Mouse (Mus musculus): ENCODE data around the gene Lrba. TPM values are rescaled to one million over a fixed set of nuclear protein-coding genes. Genes with fewer than 3 reads are reported as not detected.

Lrba gene
- total and polyA plus RNA-seq, 2 experiments from 2014 or later = 1.6 to 22.0 TPM

DNA sequence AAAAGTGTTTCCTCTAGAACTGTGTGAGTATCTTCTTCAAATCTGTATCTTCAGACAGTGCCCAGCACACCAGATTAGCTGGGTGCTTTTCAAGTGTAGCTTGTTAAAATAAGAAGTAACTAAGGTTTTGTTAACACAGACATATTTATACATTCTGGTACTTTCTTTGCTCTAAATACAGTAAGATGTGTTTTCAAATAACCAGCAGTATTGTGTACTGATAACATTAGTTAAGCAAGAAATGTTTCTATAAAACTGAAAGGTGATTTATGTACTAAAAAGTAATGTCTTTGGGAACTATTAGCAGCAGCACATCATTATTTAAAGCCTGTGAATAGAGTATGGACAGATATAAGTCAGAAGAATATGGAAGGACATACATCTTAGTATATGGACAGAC, 417.3 kb downstream of the Lrba start:
- Histone ChIP-seq H3K9me3 (replicated peaks; ENCODE audit: control insufficient read depth, low read length) (no peaks in the 10 kb centered on the region), H3K4me1 (ENCODE audit: control insufficient read depth, insufficient read depth) (no peaks in the 10 kb centered on the region), H3K4me3 (ENCODE audit: low read depth, low read length) (no peak overlapping the region), H3K27me3 (ENCODE audit: control insufficient read depth, insufficient read depth, low read length) (no peaks in the 10 kb centered on the region), H3K36me3 (replicated peaks; ENCODE audit: control insufficient read depth, insufficient read depth, low read length) (no peaks in the 10 kb centered on the region), H3K27ac (ENCODE audit: low read depth) (no peak overlapping the region), H3K4me2 (ENCODE audit: low read depth, low read length) (no peak overlapping the region), H3K9ac (replicated peaks; ENCODE audit: low read depth, low read length) (no peak overlapping the region)
- no peak for ATAC-seq (ENCODE audit: insufficient read depth, low read depth)
- TF ChIP-seq CTCF (IDR thresholded peaks at IDR 0.05; ENCODE audit: low read depth) (no peak), EP300 (IDR thresholded peaks at IDR 0.05; ENCODE audit: low read depth) (no peak)
- DNase-seq (ENCODE audit: low spot score) = no peak

- Histone ChIP-seq H3K4me2 (ENCODE audit: low read depth, low read length) (no peak overlapping the region), H3K4me3 (ENCODE audit: low read depth, low read length) (no peak overlapping the region), H3K36me3 (replicated peaks; ENCODE audit: control insufficient read depth, insufficient read depth, low read length) (no peaks in the 10 kb centered on the region), H3K27me3 (ENCODE audit: control insufficient read depth, insufficient read depth, low read length) (no peaks in the 10 kb centered on the region), H3K9me3 (replicated peaks; ENCODE audit: control insufficient read depth, low read length) (no peaks in the 10 kb centered on the region), H3K4me1 (ENCODE audit: control insufficient read depth, insufficient read depth) (no peaks in the 10 kb centered on the region), H3K9ac (replicated peaks; ENCODE audit: low read depth, low read length) (no peak overlapping the region), H3K27ac (ENCODE audit: low read depth) (no peak overlapping the region)
- no peak for DNase-seq (ENCODE audit: low spot score)
- ATAC-seq (ENCODE audit: insufficient read depth, low read depth) = no peak
- TF ChIP-seq CTCF (IDR thresholded peaks at IDR 0.05; ENCODE audit: low read depth) (no peak), EP300 (IDR thresholded peaks at IDR 0.05; ENCODE audit: low read depth) (no peak)
- 67% methylated on average over 2 of the region's 2 CpGs for WGBS
Observed at GRCm38 (mm10) chr3:86646771-86647170, 422.3 kb downstream of the Lrba start.

GRCm38 (mm10) chr3:86651006-86651405, 426.5 kb downstream of the Lrba start:
- no peaks in the 10 kb centered on the region for H3K4me1 ChIP-seq (ENCODE audit: control insufficient read depth, insufficient read depth)
- H3K4me2 ChIP-seq (ENCODE audit: low read depth, low read length) = no peak overlapping the region
- H3K4me3 ChIP-seq (ENCODE audit: low read depth, low read length) = no peak overlapping the region
- no peaks in the 10 kb centered on the region for H3K9me3 ChIP-seq (replicated peaks; ENCODE audit: control insufficient read depth, low read length)
- no peaks in the 10 kb centered on the region for H3K36me3 ChIP-seq (replicated peaks; ENCODE audit: control insufficient read depth, insufficient read depth, low read length)
- DNase-seq (ENCODE audit: low spot score) (no peak), ATAC-seq (ENCODE audit: insufficient read depth, low read depth) (no peak)
- H3K27me3 ChIP-seq (ENCODE audit: control insufficient read depth, insufficient read depth, low read length) = no peaks in the 10 kb centered on the region
- WGBS = 54% methylated on average over 3 of the region's 3 CpGs
- no peak for TF ChIP-seq CTCF (IDR thresholded peaks at IDR 0.05; ENCODE audit: low read depth)
- no peak overlapping the region for H3K27ac ChIP-seq (ENCODE audit: low read depth)
- no peak overlapping the region for H3K9ac ChIP-seq (replicated peaks; ENCODE audit: low read depth, low read length)

GRCm38 (mm10) chr3:86659326-86659725, 434.8 kb downstream of the Lrba start:
- no peak overlapping the region for H3K9ac ChIP-seq (replicated peaks; ENCODE audit: low read depth, low read length)
- no peak for ATAC-seq (ENCODE audit: insufficient read depth, low read depth)
- H3K9me3 ChIP-seq (replicated peaks; ENCODE audit: control insufficient read depth, low read length) = no peaks in the 10 kb centered on the region
- no peak overlapping the region for H3K4me3 ChIP-seq (ENCODE audit: low read depth, low read length)
- H3K27me3 ChIP-seq (ENCODE audit: control insufficient read depth, insufficient read depth, low read length) = no peaks in the 10 kb centered on the region
- no peaks in the 10 kb centered on the region for H3K4me1 ChIP-seq (ENCODE audit: control insufficient read depth, insufficient read depth)
- WGBS = 85% methylated on average over 5 of the region's 5 CpGs
- DNase-seq (ENCODE audit: low spot score) = no peak
- no peak overlapping the region for H3K27ac ChIP-seq (ENCODE audit: low read depth)
- H3K36me3 ChIP-seq (replicated peaks; ENCODE audit: control insufficient read depth, insufficient read depth, low read length) = no peaks in the 10 kb centered on the region
- TF ChIP-seq CTCF (IDR thresholded peaks at IDR 0.05; ENCODE audit: low read depth) (no peak), EP300 (IDR thresholded peaks at IDR 0.05; ENCODE audit: low read depth) (no peak)
- H3K4me2 ChIP-seq (ENCODE audit: low read depth, low read length) = no peak overlapping the region

- no peak overlapping the region for H3K4me2 ChIP-seq (ENCODE audit: low read depth, low read length)
- H3K27ac ChIP-seq (ENCODE audit: low read depth) = no peak overlapping the region
- H3K36me3 ChIP-seq (replicated peaks; ENCODE audit: control insufficient read depth, insufficient read depth, low read length) = no peaks in the 10 kb centered on the region
- no peaks in the 10 kb centered on the region for H3K9me3 ChIP-seq (replicated peaks; ENCODE audit: control insufficient read depth, low read length)
- no peak overlapping the region for H3K4me3 ChIP-seq (ENCODE audit: low read depth, low read length)
- H3K27me3 ChIP-seq (ENCODE audit: control insufficient read depth, insufficient read depth, low read length) = no peaks in the 10 kb centered on the region
- ATAC-seq (ENCODE audit: insufficient read depth, low read depth) (no peak), DNase-seq (ENCODE audit: low spot score) (no peak)
- H3K4me1 ChIP-seq (ENCODE audit: control insufficient read depth, insufficient read depth) = no peaks in the 10 kb centered on the region
- no peak for TF ChIP-seq CTCF (IDR thresholded peaks at IDR 0.05; ENCODE audit: low read depth)
- TF ChIP-seq EP300 (IDR thresholded peaks at IDR 0.05; ENCODE audit: low read depth) = no peak
- no peak overlapping the region for H3K9ac ChIP-seq (replicated peaks; ENCODE audit: low read depth, low read length)
- 24% methylated on average over 3 of the region's 3 CpGs for WGBS
Observed at GRCm38 (mm10) chr3:86664399-86664798, 439.9 kb downstream of the Lrba start.

DNA sequence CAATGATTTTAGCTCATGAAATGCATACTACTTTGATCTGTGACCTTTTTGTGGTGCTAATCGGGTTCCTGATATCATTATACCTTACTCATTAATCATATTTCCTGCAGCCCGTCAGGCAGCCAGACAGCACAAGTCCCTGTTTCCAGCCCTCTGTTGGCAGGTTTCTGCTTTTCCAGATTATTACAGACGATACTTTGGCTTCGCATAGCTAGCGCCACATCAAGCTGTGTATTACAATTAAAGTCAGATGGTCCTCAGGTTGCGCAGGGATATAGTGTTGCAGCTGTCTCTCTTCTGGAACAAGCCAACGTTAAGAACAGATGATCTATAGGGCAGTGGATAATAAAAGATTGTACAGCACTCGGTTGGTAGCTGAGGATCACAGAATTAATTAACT, 443.7 kb downstream of the Lrba start:
- no peak for TF ChIP-seq EP300 (IDR thresholded peaks at IDR 0.05; ENCODE audit: low read depth)
- TF ChIP-seq CTCF (IDR thresholded peaks at IDR 0.05; ENCODE audit: low read depth) = no peak
- ATAC-seq (ENCODE audit: insufficient read depth, low read depth) = no peak
- no peak overlapping the region for H3K4me2 ChIP-seq (ENCODE audit: low read depth, low read length)
- H3K4me1 ChIP-seq (ENCODE audit: control insufficient read depth, insufficient read depth) = no peaks in the 10 kb centered on the region
- 74% methylated on average over 8 of the region's 8 CpGs for WGBS
- H3K36me3 ChIP-seq (replicated peaks; ENCODE audit: control insufficient read depth, insufficient read depth, low read length) = no peaks in the 10 kb centered on the region
- no peak overlapping the region for H3K27ac ChIP-seq (ENCODE audit: low read depth)
- H3K9me3 ChIP-seq (replicated peaks; ENCODE audit: control insufficient read depth, low read length) = no peaks in the 10 kb centered on the region
- DNase-seq (ENCODE audit: low spot score) = no peak
- H3K9ac ChIP-seq (replicated peaks; ENCODE audit: low read depth, low read length) = no peak overlapping the region
- H3K4me3 ChIP-seq (ENCODE audit: low read depth, low read length) = no peak overlapping the region
- H3K27me3 ChIP-seq (ENCODE audit: control insufficient read depth, insufficient read depth, low read length) = no peaks in the 10 kb centered on the region

Measured in heart, postnatal 0 days (tissue).